Mouse (Mus musculus) ES-E14 (cell line): ENCODE results near the gene 1700007K13Rik. TPM values are rescaled to one million over a fixed set of nuclear protein-coding genes. Genes with fewer than 3 reads are reported as not detected.

Experiments
- DNase-seq: peaks from one replicate; pipeline ENCODE4 v3.0.0-alpha.2; 2013; ENCODE audit warnings: low read depth, low spot score
- H3K27ac ChIP-seq: 2 replicates; pipeline ENCODE4 v1.5.1; 2012; ENCODE audit warnings: low read depth, mild to moderate bottlenecking, low read length, moderate library complexity, mixed read lengths; ENCODE audit not compliant: poor library complexity, insufficient read depth, severe bottlenecking
- H3K36me3 ChIP-seq: 2 replicates; pipeline ENCODE4 v1.6.1; 2012; ENCODE audit warnings: mild to moderate bottlenecking, low read length, moderate library complexity, mixed read lengths; ENCODE audit not compliant: control insufficient read depth, poor library complexity, insufficient read depth, severe bottlenecking
- H3K4me1 ChIP-seq, 2 experiments: fragments of 150-350 bp in 1 of 2; sonication (generic) in 1 of 2; 2 replicates each; pipeline ENCODE4 v1.6.1; 2012; ENCODE audit warnings: low read length in 2 of 2, mild to moderate bottlenecking in 1 of 2, mixed read lengths in 1 of 2; ENCODE audit not compliant: control insufficient read depth in 2 of 2, insufficient read depth in 2 of 2, poor library complexity in 1 of 2
- H3K4me3 ChIP-seq, 2 experiments: fragments of 150-350 bp in 1 of 2; sonication (generic) in 1 of 2; 2 replicates each; pipeline ENCODE4 v1.5.1; 2012; ENCODE audit warnings: low read length in 2 of 2, low read depth in 1 of 2, mild to moderate bottlenecking in 1 of 2, mixed read lengths in 1 of 2; ENCODE audit not compliant: insufficient read depth in 1 of 2, poor library complexity in 1 of 2, severe bottlenecking in 1 of 2
- H3K9ac ChIP-seq: 2 replicates; pipeline ENCODE4 v1.6.1; 2012; ENCODE audit warnings: low read depth, mild to moderate bottlenecking, low read length, mixed read lengths; ENCODE audit not compliant: poor library complexity, insufficient read depth, severe bottlenecking
- H3K9me3 ChIP-seq: fragments of 150-350 bp; sonication (generic); 2 replicates; pipeline ENCODE4 v1.6.1; 2012; ENCODE audit warnings: low read depth, mild to moderate bottlenecking, low read length; ENCODE audit not compliant: control insufficient read depth, insufficient read depth
- CHD2 ChIP-seq: IDR thresholded peaks from 2 replicates; pipeline ENCODE4 v1.6.1; 2014; ENCODE audit warnings: mild to moderate bottlenecking, low read depth, low read length, inconsistent platforms
- HCFC1 ChIP-seq: IDR thresholded peaks from 2 replicates; pipeline ENCODE4 v1.6.1; 2012; ENCODE audit warnings: low read length, inconsistent platforms, borderline replicate concordance; ENCODE audit not compliant: insufficient read depth
- MAFK ChIP-seq: IDR thresholded peaks from 2 replicates; pipeline ENCODE4 v1.6.1; 2014; ENCODE audit warnings: mild to moderate bottlenecking, low read depth, low read length, inconsistent platforms; ENCODE audit not compliant: insufficient read depth
- ZC3H11A ChIP-seq: IDR thresholded peaks from 2 replicates; pipeline ENCODE4 v1.6.1; 2012; ENCODE audit warnings: low read depth, mild to moderate bottlenecking, inconsistent platforms, low read length, borderline replicate concordance
- ZNF384 ChIP-seq: IDR thresholded peaks from 2 replicates; pipeline ENCODE4 v1.6.1; 2012; ENCODE audit warnings: low read depth, low read length, inconsistent platforms
- in situ Hi-C, 2 experiments: fragments of 600-800 bp; cut with MboI; formaldehyde crosslinking; loops; one replicate each; pipeline ENCODE4 v1.15.1; 2025; ENCODE audit warnings: low sequenced_read_pairs in 2 of 2, inconsistent platforms in 1 of 2; ENCODE audit not compliant: unreplicated experiment in 2 of 2
- total RNA-seq: library from RNA; depleted of rRNA; stranded (reverse); fragments of 300-350 nt; gene quantifications from 2 replicates; pipeline ENCODE4 v1.2.3, GENCODE M21; 2012

Gene 1700007K13Rik
- total RNA-seq, 1 experiment = 12.9 TPM

- no peak overlapping the region for H3K9ac ChIP-seq
- H3K36me3 ChIP-seq = no peaks in the 10 kb centered on the region
- H3K4me3 ChIP-seq = no peak overlapping the region
- H3K9me3 ChIP-seq = peaks cover 3% of the 10 kb centered on the region; the same call in 1 of the 2 replicates
- in situ Hi-C loops = no loop called here
- no peak for DNase-seq
- peaks cover 0 to 3% of the 10 kb centered on the region in 2 experiments; a peak in 1 of 4 replicates for H3K4me1 ChIP-seq
- H3K27ac ChIP-seq = no peak overlapping the region
- TF ChIP-seq CHD2 (no peak), ZNF384 (no peak), ZC3H11A (no peak), HCFC1 (no peak), MAFK (no peak)
Measured at GRCm38 (mm10) chr2:28497561-28497960, 31.4 kb upstream of the 1700007K13Rik start.

GRCm38 (mm10) chr2:28496671-28497070, 30.5 kb upstream of the 1700007K13Rik start, which contains the start of gene Gbgt1:
Gbgt1 (plus strand) TSS chr2:28496891.
- no peaks in the 10 kb centered on the region for H3K36me3 ChIP-seq
- in situ Hi-C loops = no loop called here
- TF ChIP-seq MAFK = no peak
- no peak for TF ChIP-seq ZC3H11A
- no peak for TF ChIP-seq HCFC1
- no peak for TF ChIP-seq ZNF384
- no peak for TF ChIP-seq CHD2
- no peak within 1 kb of the TSS for H3K4me3 ChIP-seq
- H3K4me1 ChIP-seq = peaks cover 0 to 3% of the 10 kb centered on the region in 2 experiments; a peak in 1 of 4 replicates
- H3K27ac ChIP-seq = no peak within 1 kb of the TSS
- no peak within 1 kb of the TSS for H3K9ac ChIP-seq
- H3K9me3 ChIP-seq = peaks cover 3% of the 10 kb centered on the region; the same call in 1 of the 2 replicates
- DNase-seq = no peak

GRCm38 (mm10) chr2:28495801-28496595, 29.9 kb upstream of the 1700007K13Rik start:
- Histone ChIP-seq H3K4me1 (peaks cover 0 to 3% of the 10 kb centered on the region in 2 experiments; a peak in 1 of 4 replicates), H3K9me3 (peaks cover 3% of the 10 kb centered on the region; the same call in 1 of the 2 replicates), H3K9ac (no peak overlapping the region), H3K4me3 (no peak overlapping the region), H3K36me3 (no peaks in the 10 kb centered on the region), H3K27ac (no peak overlapping the region)
- in situ Hi-C loops = no loop called here
- no peak for DNase-seq
- TF ChIP-seq ZC3H11A (no peak), HCFC1 (no peak), ZNF384 (no peak), CHD2 (no peak), MAFK (no peak)

GRCm38 (mm10) chr2:28495207-28495756, 29.1 kb upstream of the 1700007K13Rik start:
- H3K9me3 ChIP-seq = peaks cover 3% of the 10 kb centered on the region; the same call in 1 of the 2 replicates
- TF ChIP-seq ZNF384 (no peak), CHD2 (no peak), MAFK (no peak), ZC3H11A (no peak), HCFC1 (no peak)

More at GRCm38 (mm10) chr2:28495207-28495756, 29.1 kb upstream of the 1700007K13Rik start:
- DNase-seq = no peak
- H3K36me3 ChIP-seq = no peaks in the 10 kb centered on the region
- in situ Hi-C loops = no loop called here
- H3K9ac ChIP-seq = no peak overlapping the region
- H3K4me1 ChIP-seq = peaks cover 0 to 3% of the 10 kb centered on the region in 2 experiments; a peak in 1 of 4 replicates
- no peak overlapping the region for H3K4me3 ChIP-seq
- H3K27ac ChIP-seq = no peak overlapping the region
